Mouse (Mus musculus): Measurements from ENCODE around the gene Gm13290. TPM values are rescaled to one million over a fixed set of nuclear protein-coding genes. Genes with fewer than 3 reads are reported as not detected.

The Gm13290 gene
- polyA plus RNA-seq, 1 experiment = not detected

Other genes with a start within 250 kb of the Gm13290 start
- gene Ifna15, start 215.6 kb upstream of the Gm13290 start, polyA plus RNA-seq (2012; rRNA removed) = not detected in 2 replicates
- not detected in 2 replicates for gene Ifna14, start 202.0 kb upstream of the Gm13290 start, polyA plus RNA-seq (2012; rRNA removed)
- not detected in 2 replicates for gene Ifna9, start 181.4 kb upstream of the Gm13290 start, polyA plus RNA-seq (2012; rRNA removed)
- not detected in 2 replicates for gene Ifna12, start 170.5 kb upstream of the Gm13290 start, polyA plus RNA-seq (2012; rRNA removed)
- not detected in 2 replicates for gene C87499, start 139.4 kb upstream of the Gm13290 start, polyA plus RNA-seq (2012; rRNA removed)
- not detected in 2 replicates for gene Ifna13, start 129.4 kb upstream of the Gm13290 start, polyA plus RNA-seq (2012; rRNA removed)
- gene Ifna16, start 96.9 kb upstream of the Gm13290 start, polyA plus RNA-seq (2012; rRNA removed) = not detected in 2 replicates
- gene Ifna2, start 89.9 kb upstream of the Gm13290 start, polyA plus RNA-seq (2012; rRNA removed) = not detected in 2 replicates
- gene Ifnab, start 82.5 kb upstream of the Gm13290 start, polyA plus RNA-seq (2012; rRNA removed) = not detected in 2 replicates
- 0.15 and 0.21 TPM in 2 replicates for gene Gm26566, start 52.0 kb upstream of the Gm13290 start, polyA plus RNA-seq (2012; rRNA removed)
- gene Klhl9, start 51.4 kb upstream of the Gm13290 start, polyA plus RNA-seq (2012; rRNA removed) = 7.2 and 12.3 TPM in 2 replicates
- gene Gm13271, start 19.0 kb upstream of the Gm13290 start, polyA plus RNA-seq (2012; rRNA removed) = not detected in 2 replicates
- gene Gm13283, start 13.7 kb upstream of the Gm13290 start, polyA plus RNA-seq (2012; rRNA removed) = not detected in 2 replicates
- not detected in 2 replicates for gene Gm13289, start 3.1 kb downstream of the Gm13290 start, polyA plus RNA-seq (2012; rRNA removed)
- gene Gm13272, start 6.0 kb downstream of the Gm13290 start, polyA plus RNA-seq (2012; rRNA removed) = not detected in 2 replicates
- not detected in 2 replicates for gene Ifnz, start 8.3 kb downstream of the Gm13290 start, polyA plus RNA-seq (2012; rRNA removed)
- not detected in 2 replicates for gene Gm13276, start 11.9 kb downstream of the Gm13290 start, polyA plus RNA-seq (2012; rRNA removed)
- not detected in 2 replicates for gene Gm13277, start 14.8 kb downstream of the Gm13290 start, polyA plus RNA-seq (2012; rRNA removed)
- gene Gm13278, start 17.7 kb downstream of the Gm13290 start, polyA plus RNA-seq (2012; rRNA removed) = not detected in 2 replicates
- gene Gm13275, start 20.7 kb downstream of the Gm13290 start, polyA plus RNA-seq (2012; rRNA removed) = not detected in 2 replicates
- gene Gm13279, start 23.6 kb downstream of the Gm13290 start, polyA plus RNA-seq (2012; rRNA removed) = not detected in 2 replicates
- gene Gm13285, start 25.8 kb downstream of the Gm13290 start, polyA plus RNA-seq (2012; rRNA removed) = not detected in 2 replicates
- not detected in 2 replicates for gene Gm13287, start 29.4 kb downstream of the Gm13290 start, polyA plus RNA-seq (2012; rRNA removed)
- not detected in 2 replicates for gene Gm13288, start 31.7 kb downstream of the Gm13290 start, polyA plus RNA-seq (2012; rRNA removed)
- not detected in 2 replicates for gene Ifna7, start 42.4 kb downstream of the Gm13290 start, polyA plus RNA-seq (2012; rRNA removed)
- gene Ifna11, start 46.1 kb downstream of the Gm13290 start, polyA plus RNA-seq (2012; rRNA removed) = not detected in 2 replicates
- not detected in 2 replicates for gene Ifna6, start 53.6 kb downstream of the Gm13290 start, polyA plus RNA-seq (2012; rRNA removed)
- not detected in 2 replicates for gene Ifna5, start 61.7 kb downstream of the Gm13290 start, polyA plus RNA-seq (2012; rRNA removed)
- gene Ifna4, start 68.0 kb downstream of the Gm13290 start, polyA plus RNA-seq (2012; rRNA removed) = not detected in 2 replicates
- not detected in 2 replicates for gene Ifna1, start 76.3 kb downstream of the Gm13290 start, polyA plus RNA-seq (2012; rRNA removed)
- gene Ifne, start 106.4 kb downstream of the Gm13290 start, polyA plus RNA-seq (2012; rRNA removed) = not detected in 2 replicates